Mouse (Mus musculus): ENCODE results near the gene Bckdha. TPM values are rescaled to one million over a fixed set of nuclear protein-coding genes. Genes with fewer than 3 reads are reported as not detected.

Gene Bckdha
- total and polyA plus RNA-seq, 2 experiments from 2014 or later: 56.1 to 96.0 TPM

DNA sequence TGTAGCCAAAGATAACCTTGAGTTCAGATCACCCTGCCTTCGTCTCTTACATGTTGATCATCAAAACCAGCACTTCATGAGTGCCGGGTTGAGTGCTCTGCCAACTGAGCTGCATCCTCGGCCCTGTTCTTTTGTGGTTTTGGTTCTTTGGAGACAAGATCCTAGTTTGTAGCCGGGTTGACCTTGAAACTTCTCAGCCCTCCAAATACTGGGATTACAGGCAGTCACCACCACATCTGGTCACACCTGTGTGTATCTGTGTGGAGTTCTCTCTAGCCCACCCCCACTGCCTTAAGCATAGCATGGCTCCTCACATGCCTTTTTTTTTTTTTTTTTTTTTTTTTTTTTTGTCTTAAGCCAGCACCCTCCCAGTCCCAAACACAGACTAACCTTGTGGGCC, 11.3 kb upstream of the Bckdha start:
- Histone ChIP-seq H3K27me3 (ENCODE audit: insufficient read depth, low read length) (no peaks in the 10 kb centered on the region), H3K27ac (no peak overlapping the region), H3K4me1 (ENCODE audit: insufficient read depth, low read length) (no peaks in the 10 kb centered on the region), H3K4me3 (ENCODE audit: low read length) (no peak overlapping the region), H3K9ac (replicated peaks; ENCODE audit: low read length) (no peak overlapping the region), H3K9me3 (ENCODE audit: low read length) (no peaks in the 10 kb centered on the region), H3K36me3 (ENCODE audit: insufficient read depth, low read length) (peaks cover 9% of the 10 kb centered on the region; the same call in 1 of the 2 replicates), H3K4me2 (ENCODE audit: low read depth, low read length) (no peak overlapping the region)
- TF ChIP-seq CTCF (IDR thresholded peaks at IDR 0.05; ENCODE audit: low read depth): no peak
- 95% methylated on average over 4 of the region's 4 CpGs for WGBS
- no peak for DNase-seq (ENCODE audit: low spot score)
- ATAC-seq: no peak

DNA sequence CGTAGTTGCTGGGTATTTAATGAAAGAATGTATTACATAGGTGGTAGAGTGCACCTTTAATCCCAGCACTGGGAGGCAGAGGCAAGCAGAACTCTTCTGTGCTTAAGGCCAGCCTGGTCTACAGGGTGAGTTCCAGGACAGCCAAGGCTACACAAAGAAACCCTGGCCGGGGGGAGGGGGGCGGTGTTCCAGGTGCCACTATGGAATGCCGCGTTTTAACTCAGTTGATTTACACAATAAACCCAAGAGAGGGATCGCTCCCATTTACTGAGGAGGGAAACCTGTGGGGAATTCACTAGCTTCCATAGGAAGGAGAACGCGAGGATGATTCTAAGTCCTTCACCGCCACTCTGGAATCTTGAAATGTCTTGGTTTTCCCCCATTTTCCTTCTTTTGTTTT, 10.8 kb upstream of the Bckdha start:
- Histone ChIP-seq H3K9me3 (ENCODE audit: low read length) (no peaks in the 10 kb centered on the region), H3K27ac (no peak overlapping the region), H3K4me3 (ENCODE audit: low read length) (no peak overlapping the region), H3K36me3 (ENCODE audit: insufficient read depth, low read length) (peaks cover 9% of the 10 kb centered on the region; the same call in 1 of the 2 replicates), H3K27me3 (ENCODE audit: insufficient read depth, low read length) (no peaks in the 10 kb centered on the region), H3K4me1 (ENCODE audit: insufficient read depth, low read length) (no peaks in the 10 kb centered on the region), H3K9ac (replicated peaks; ENCODE audit: low read length) (no peak overlapping the region), H3K4me2 (ENCODE audit: low read depth, low read length) (no peak overlapping the region)
- no peak for TF ChIP-seq CTCF (IDR thresholded peaks at IDR 0.05; ENCODE audit: low read depth)
- DNase-seq (ENCODE audit: low spot score) (no peak), ATAC-seq (no peak)
- 77% methylated on average over 9 of the region's 9 CpGs for WGBS

DNA sequence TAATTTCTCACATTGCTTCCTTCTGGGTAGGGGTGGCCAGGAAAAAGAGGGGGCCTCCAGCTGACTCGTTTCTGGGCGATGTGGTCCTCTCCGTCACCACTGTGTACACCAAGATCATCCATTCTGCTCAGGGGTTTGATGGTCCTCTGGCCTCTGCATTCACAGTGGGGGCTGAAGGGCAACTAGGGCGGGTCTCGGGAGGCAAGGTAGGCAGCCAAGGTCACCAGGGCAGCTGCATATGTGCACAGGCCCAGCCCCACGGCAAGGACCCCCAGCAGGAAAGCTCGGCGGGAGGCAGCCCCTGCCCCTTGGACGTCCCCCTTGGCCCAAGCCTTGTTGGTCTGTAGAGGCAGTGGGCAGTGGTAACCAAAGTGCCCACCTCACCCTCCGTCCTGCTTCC, 10.4 kb upstream of the Bckdha start:
- Histone ChIP-seq H3K4me2 (ENCODE audit: low read depth, low read length) (no peak overlapping the region), H3K36me3 (ENCODE audit: insufficient read depth, low read length) (peaks cover 12% of the 10 kb centered on the region; the same call in 1 of the 2 replicates), H3K4me1 (ENCODE audit: insufficient read depth, low read length) (no peaks in the 10 kb centered on the region), H3K9ac (replicated peaks; ENCODE audit: low read length) (no peak overlapping the region), H3K9me3 (ENCODE audit: low read length) (no peaks in the 10 kb centered on the region), H3K27me3 (ENCODE audit: insufficient read depth, low read length) (no peaks in the 10 kb centered on the region), H3K27ac (no peak overlapping the region), H3K4me3 (ENCODE audit: low read length) (no peak overlapping the region)
- 92% methylated on average over 10 of the region's 10 CpGs for WGBS
- TF ChIP-seq CTCF (IDR thresholded peaks at IDR 0.05; ENCODE audit: low read depth): no peak
- ATAC-seq (no peak), DNase-seq (ENCODE audit: low spot score) (no peak)

DNA sequence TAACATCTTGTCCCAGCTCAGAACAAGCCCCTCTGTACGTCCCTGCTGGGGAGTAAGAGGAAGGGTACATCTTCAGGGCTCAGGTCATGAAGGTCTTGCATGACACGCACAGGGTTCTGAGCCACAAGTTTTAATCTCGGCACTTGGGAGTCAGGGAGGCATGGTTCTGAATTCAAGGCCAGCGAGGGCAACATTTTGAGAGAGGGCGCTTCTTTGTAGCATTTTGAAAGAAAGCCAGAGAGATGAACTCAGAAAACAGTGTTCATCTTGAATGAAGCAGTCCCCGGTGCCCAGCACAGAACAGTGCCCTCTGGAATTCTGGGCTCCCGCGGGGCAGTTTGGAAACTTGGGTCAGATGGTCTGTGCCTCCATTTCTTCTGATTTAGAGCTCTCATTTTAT, 7.6 kb upstream of the Bckdha start:
- Histone ChIP-seq H3K4me3 (ENCODE audit: low read length) (no peak overlapping the region), H3K27me3 (ENCODE audit: insufficient read depth, low read length) (no peaks in the 10 kb centered on the region), H3K9me3 (ENCODE audit: low read length) (no peaks in the 10 kb centered on the region), H3K27ac (no peak overlapping the region), H3K9ac (replicated peaks; ENCODE audit: low read length) (no peak overlapping the region), H3K4me1 (ENCODE audit: insufficient read depth, low read length) (no peaks in the 10 kb centered on the region), H3K4me2 (ENCODE audit: low read depth, low read length) (no peak overlapping the region), H3K36me3 (ENCODE audit: insufficient read depth, low read length) (peaks cover 13% of the 10 kb centered on the region; the same call in 1 of the 2 replicates)
- TF ChIP-seq CTCF (IDR thresholded peaks at IDR 0.05; ENCODE audit: low read depth): no peak
- ATAC-seq (no peak), DNase-seq (ENCODE audit: low spot score) (no peak)
- WGBS: 93% methylated on average over 8 of the region's 8 CpGs

DNA sequence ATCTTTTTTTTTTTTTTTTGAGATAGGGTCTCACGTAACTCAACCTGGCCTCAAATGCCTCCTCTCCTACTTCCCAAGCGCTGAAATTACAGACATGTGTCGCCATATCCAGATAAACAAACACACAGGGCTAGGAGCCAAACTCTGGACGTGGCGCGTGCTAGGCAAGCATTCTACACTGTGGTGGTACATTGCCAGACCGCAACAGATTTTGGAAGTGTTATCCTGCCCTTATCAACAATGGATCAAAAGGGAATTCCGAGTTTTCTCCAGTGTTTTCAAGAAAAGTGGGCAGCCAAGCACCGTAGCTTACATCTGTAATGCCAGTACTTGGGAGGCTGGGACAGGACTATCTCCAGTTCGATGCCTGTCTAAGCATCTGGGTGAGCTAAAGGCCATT, 996 bp downstream of the Bckdha start:
- Histone ChIP-seq H3K4me2 (ENCODE audit: low read depth, low read length) (peak overlapping the region; percentile 79), H3K4me3 (ENCODE audit: low read length) (peak overlapping the region; percentile 67), H3K27ac (0 out of 2 replicates have a peak overlapping the region, but pooled peaks have one; percentile 78), H3K4me1 (ENCODE audit: insufficient read depth, low read length) (peaks cover 4% of the 10 kb centered on the region; the same call in 1 of the 2 replicates), H3K9ac (replicated peaks; ENCODE audit: low read length) (peak overlapping the region; percentile 73), H3K9me3 (ENCODE audit: low read length) (no peaks in the 10 kb centered on the region), H3K36me3 (ENCODE audit: insufficient read depth, low read length) (no peaks in the 10 kb centered on the region; the same call in 1 of the 2 replicates), H3K27me3 (ENCODE audit: insufficient read depth, low read length) (no peaks in the 10 kb centered on the region)
- DNase-seq (ENCODE audit: low spot score): no peak
- TF ChIP-seq CTCF (IDR thresholded peaks at IDR 0.05; ENCODE audit: low read depth): no peak
- 36% methylated on average over 10 of the region's 10 CpGs for WGBS
- ATAC-seq: no peak

DNA sequence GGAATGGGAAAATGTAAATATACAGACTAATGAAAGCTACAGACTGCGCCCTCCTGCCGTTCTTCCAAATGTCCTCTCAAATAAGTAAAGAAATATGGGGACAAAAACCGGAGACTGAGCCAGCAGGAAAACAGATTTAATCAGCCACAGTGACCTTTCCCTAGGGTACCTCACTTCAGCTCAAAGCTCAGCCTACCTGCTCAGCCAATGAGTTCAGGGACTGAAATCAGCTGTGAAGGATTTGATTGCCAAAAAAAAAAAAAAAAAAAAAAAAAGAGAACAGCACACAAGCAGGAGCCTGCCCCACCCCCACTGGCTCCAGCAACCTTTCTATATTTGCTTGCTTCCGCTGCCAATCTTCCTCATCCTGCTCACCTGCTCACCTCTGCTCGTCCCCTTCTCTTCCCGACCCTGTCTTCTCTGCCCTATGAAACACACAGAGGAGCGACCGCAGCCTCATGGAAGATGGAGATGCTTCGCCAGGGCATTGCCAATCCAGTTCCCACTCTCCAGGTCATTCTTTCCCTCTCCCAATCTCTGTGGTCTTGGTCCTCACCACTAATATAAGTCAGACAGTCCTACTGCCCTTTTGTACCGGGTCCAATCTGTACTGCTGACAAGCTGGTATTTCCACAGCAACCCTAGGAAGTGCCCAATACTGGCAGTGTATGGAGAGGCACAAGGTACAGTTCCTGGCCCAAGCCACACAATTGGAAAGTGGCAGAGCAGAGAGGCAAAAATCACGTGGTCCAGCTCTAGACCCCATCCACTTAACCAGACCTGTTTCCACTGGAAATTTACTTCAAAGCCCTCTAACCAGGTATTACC, 3.0 kb downstream of the Bckdha start:
- H3K27ac ChIP-seq: no peak overlapping the region
- H3K36me3 ChIP-seq (ENCODE audit: insufficient read depth, low read length): no peaks in the 10 kb centered on the region
- H3K27me3 ChIP-seq (ENCODE audit: insufficient read depth, low read length): no peaks in the 10 kb centered on the region
- ATAC-seq (no peak), DNase-seq (ENCODE audit: low spot score) (no peak)
- no peak overlapping the region for H3K4me2 ChIP-seq (ENCODE audit: low read depth, low read length)
- no peak for TF ChIP-seq CTCF (IDR thresholded peaks at IDR 0.05; ENCODE audit: low read depth)
- no peak overlapping the region for H3K9ac ChIP-seq (replicated peaks; ENCODE audit: low read length)
- 74% methylated on average over 11 of the region's 11 CpGs for WGBS
- peaks cover 4% of the 10 kb centered on the region; the same call in 1 of the 2 replicates for H3K4me1 ChIP-seq (ENCODE audit: insufficient read depth, low read length)
- H3K4me3 ChIP-seq (ENCODE audit: low read length): no peak overlapping the region
- no peaks in the 10 kb centered on the region for H3K9me3 ChIP-seq (ENCODE audit: low read length)

GRCm38 (mm10) chr7:25652244-25652759, 6.5 kb downstream of the Bckdha start:
- H3K27ac ChIP-seq: no peak overlapping the region
- DNase-seq (ENCODE audit: low spot score) (no peak), ATAC-seq (no peak)
- WGBS: 93% methylated on average over 12 of the region's 12 CpGs
- H3K36me3 ChIP-seq (ENCODE audit: insufficient read depth, low read length): no peaks in the 10 kb centered on the region
- no peak overlapping the region for H3K9ac ChIP-seq (replicated peaks; ENCODE audit: low read length)
- no peaks in the 10 kb centered on the region for H3K9me3 ChIP-seq (ENCODE audit: low read length)
- H3K4me2 ChIP-seq (ENCODE audit: low read depth, low read length): no peak overlapping the region
- H3K27me3 ChIP-seq (ENCODE audit: insufficient read depth, low read length): no peaks in the 10 kb centered on the region
- no peak for TF ChIP-seq CTCF (IDR thresholded peaks at IDR 0.05; ENCODE audit: low read depth)
- no peak overlapping the region for H3K4me3 ChIP-seq (ENCODE audit: low read length)
- no peaks in the 10 kb centered on the region for H3K4me1 ChIP-seq (ENCODE audit: insufficient read depth, low read length)
